Mouse (Mus musculus) myocyte (in vitro differentiated cells): ENCODE data around the gene Rasgrp4.

ENCODE experiments used
- MAX ChIP-seq: IDR thresholded peaks from one replicate; pipeline ENCODE4 v1.6.1; 2011; ENCODE audit warnings: low read depth, mild to moderate bottlenecking, control low read depth
- MYOD1 ChIP-seq, 3 experiments: IDR thresholded peaks; one replicate each; pipeline ENCODE4 v1.6.1; 2011; ENCODE audit warnings: control low read depth in 2 of 3, low read depth in 2 of 3, mild to moderate bottlenecking in 2 of 3, moderate library complexity in 1 of 3; ENCODE audit not compliant: insufficient read length in 2 of 3, control insufficient read depth in 1 of 3
- MYOG ChIP-seq, 3 experiments: IDR thresholded peaks; one replicate each; pipeline ENCODE4 v1.6.1; 2011; ENCODE audit warnings: control low read depth in 2 of 3, low read depth in 2 of 3, mild to moderate bottlenecking in 2 of 3; ENCODE audit not compliant: insufficient read length in 2 of 3, control insufficient read depth in 1 of 3, insufficient read depth in 1 of 3
- POLR2A ChIP-seq: IDR thresholded peaks from one replicate; pipeline ENCODE4 v1.6.1; 2011; ENCODE audit warnings: low read depth, mild to moderate bottlenecking, control low read depth, moderate library complexity; ENCODE audit not compliant: insufficient read length
- TCF3 ChIP-seq: IDR thresholded peaks from one replicate; pipeline ENCODE4 v1.6.1; 2011; ENCODE audit warnings: low read depth, control low read depth; ENCODE audit not compliant: insufficient read length
- USF1 ChIP-seq: IDR thresholded peaks from one replicate; pipeline ENCODE4 v1.6.1; 2011; ENCODE audit warnings: low read depth, mild to moderate bottlenecking, control low read depth, moderate library complexity

DNA sequence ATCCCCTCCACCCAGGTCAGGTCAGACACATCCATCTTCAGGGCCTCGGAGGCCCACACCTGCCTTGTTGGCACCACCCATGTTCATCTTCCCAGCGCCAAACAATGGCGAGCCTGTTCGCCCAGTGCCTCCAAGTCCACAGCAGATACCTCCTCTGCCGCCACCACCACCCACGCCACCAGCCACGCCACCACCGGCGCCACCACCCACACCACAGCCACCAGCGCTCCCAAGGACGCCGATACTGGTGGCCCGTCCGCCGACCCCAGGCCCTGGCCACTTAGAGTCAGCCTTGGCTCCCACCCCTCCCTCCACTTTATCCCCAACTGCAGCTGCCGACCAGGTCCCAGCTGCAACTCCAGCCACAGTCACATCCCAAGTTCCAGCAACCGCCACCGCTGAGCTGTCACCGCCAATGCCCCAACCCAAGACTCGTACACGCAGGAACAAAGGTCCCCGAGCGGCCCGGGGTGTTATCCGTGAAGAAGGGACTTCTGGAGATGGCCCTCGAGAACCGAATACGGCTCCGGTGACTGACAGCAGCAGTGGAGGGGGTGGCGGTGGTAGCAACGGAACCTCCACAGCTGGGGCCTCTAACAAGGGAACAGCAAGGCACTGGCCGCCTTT lies 37.9 kb downstream of the Rasgrp4 start:
- TF ChIP-seq USF1 (no peak), MYOG (IDR thresholded peaks at IDR 0.05; ENCODE audit: control insufficient read depth in 1 of 3, insufficient read depth in 1 of 3, insufficient read length in 2 of 3, low read depth in 2 of 3) (no peak), POLR2A (peak; percentile 42), MAX (no peak), MYOD1 (IDR thresholded peaks at IDR 0.05; ENCODE audit: control insufficient read depth in 1 of 3, insufficient read length in 2 of 3, low read depth in 2 of 3) (no peak), TCF3 (no peak)
